Mouse (Mus musculus): ENCODE results near the gene Kat2a. TPM values are rescaled to one million over a fixed set of nuclear protein-coding genes. Genes with fewer than 3 reads are reported as not detected.

Gene Kat2a
- polyA plus RNA-seq, 1 experiment from 2014 or later = 66.3 TPM

GRCm38 (mm10) chr11:100728601-100729000 lies 16.3 kb upstream of the Kat2a start:
- H3K4me1 ChIP-seq (replicated peaks; ENCODE audit: control insufficient read depth, insufficient read depth, low read length) = peaks cover 40% of the 10 kb centered on the region
- H3K27ac ChIP-seq (ENCODE audit: low read depth, low read length) = no peak overlapping the region
- H3K4me3 ChIP-seq (ENCODE audit: low read depth, low read length) = no peak overlapping the region
- H3K36me3 ChIP-seq (ENCODE audit: control insufficient read depth, insufficient read depth, low read length) = peaks cover 12% of the 10 kb centered on the region; the same call in 1 of the 2 replicates
- no peaks in the 10 kb centered on the region for H3K9me3 ChIP-seq (ENCODE audit: control insufficient read depth, low read length)
- no peaks in the 10 kb centered on the region for H3K27me3 ChIP-seq (replicated peaks; ENCODE audit: control insufficient read depth, insufficient read depth, low read length)
- H3K4me2 ChIP-seq = no peak overlapping the region
- no peak overlapping the region for H3K9ac ChIP-seq (ENCODE audit: low read depth, low read length)
- ATAC-seq (replicated peaks; ENCODE audit: low FRiP score) = no peak
- no peak for DNase-seq (ENCODE audit: low spot score)
- WGBS = 88% methylated on average over 6 of the region's 6 CpGs

DNA sequence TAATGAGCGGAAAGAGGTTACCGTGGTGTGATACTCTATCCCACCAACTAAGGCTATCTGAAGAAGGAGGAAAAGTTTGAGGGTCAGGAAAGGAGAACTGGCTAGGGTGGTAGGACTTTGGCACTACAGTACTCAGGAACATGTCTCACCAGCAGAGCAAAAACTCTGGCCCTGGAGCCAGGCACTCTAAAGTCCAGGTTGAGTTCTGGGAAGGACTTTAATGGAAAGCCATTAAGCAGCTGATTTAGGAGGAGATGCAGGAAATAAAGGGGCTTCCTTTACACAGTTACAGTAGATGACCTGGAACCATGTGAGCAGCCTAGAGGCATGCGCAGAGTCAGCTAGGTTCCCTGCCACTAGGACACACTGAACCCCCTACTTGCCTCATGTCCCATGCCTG lies 14.9 kb upstream of the Kat2a start:
- 93% methylated on average over 3 of the region's 3 CpGs for WGBS
- no peaks in the 10 kb centered on the region for H3K27me3 ChIP-seq (replicated peaks; ENCODE audit: control insufficient read depth, insufficient read depth, low read length)
- H3K4me3 ChIP-seq (ENCODE audit: low read depth, low read length) = no peak overlapping the region
- no peak overlapping the region for H3K4me2 ChIP-seq
- ATAC-seq (replicated peaks; ENCODE audit: low FRiP score) (no peak), DNase-seq (ENCODE audit: low spot score) (no peak)
- no peak overlapping the region for H3K9ac ChIP-seq (ENCODE audit: low read depth, low read length)
- H3K36me3 ChIP-seq (ENCODE audit: control insufficient read depth, insufficient read depth, low read length) = peaks cover 9% of the 10 kb centered on the region; the same call in 1 of the 2 replicates
- no peaks in the 10 kb centered on the region for H3K9me3 ChIP-seq (ENCODE audit: control insufficient read depth, low read length)
- peaks cover 45% of the 10 kb centered on the region for H3K4me1 ChIP-seq (replicated peaks; ENCODE audit: control insufficient read depth, insufficient read depth, low read length)
- no peak overlapping the region for H3K27ac ChIP-seq (ENCODE audit: low read depth, low read length)

GRCm38 (mm10) chr11:100724919-100725512 lies 12.8 kb upstream of the Kat2a start:
- no peak overlapping the region for H3K9ac ChIP-seq (ENCODE audit: low read depth, low read length)
- peak overlapping the region; percentile 9; the same call in 1 of the 2 replicates for H3K4me2 ChIP-seq
- peaks cover 61% of the 10 kb centered on the region for H3K4me1 ChIP-seq (replicated peaks; ENCODE audit: control insufficient read depth, insufficient read depth, low read length)
- peak overlapping the region; percentile 67 for H3K27ac ChIP-seq (ENCODE audit: low read depth, low read length)
- H3K27me3 ChIP-seq (replicated peaks; ENCODE audit: control insufficient read depth, insufficient read depth, low read length) = no peaks in the 10 kb centered on the region
- WGBS = 21% methylated on average over 5 of the region's 5 CpGs
- ATAC-seq (replicated peaks; ENCODE audit: low FRiP score) = peak; percentile 47; the same call in 1 of the 2 replicates
- no peak overlapping the region for H3K4me3 ChIP-seq (ENCODE audit: low read depth, low read length)
- peaks cover 9% of the 10 kb centered on the region; the same call in 1 of the 2 replicates for H3K36me3 ChIP-seq (ENCODE audit: control insufficient read depth, insufficient read depth, low read length)
- H3K9me3 ChIP-seq (ENCODE audit: control insufficient read depth, low read length) = no peaks in the 10 kb centered on the region
- DNase-seq (ENCODE audit: low spot score) = no peak

GRCm38 (mm10) chr11:100722493-100723028 lies 10.3 kb upstream of the Kat2a start:
- H3K4me3 ChIP-seq (ENCODE audit: low read depth, low read length) = no peak overlapping the region; the same call in 1 of the 2 replicates
- no peaks in the 10 kb centered on the region for H3K9me3 ChIP-seq (ENCODE audit: control insufficient read depth, low read length)
- H3K4me2 ChIP-seq = peak overlapping the region; percentile 42
- peak overlapping the region; percentile 74 for H3K27ac ChIP-seq (ENCODE audit: low read depth, low read length)
- no peaks in the 10 kb centered on the region for H3K27me3 ChIP-seq (replicated peaks; ENCODE audit: control insufficient read depth, insufficient read depth, low read length)
- ATAC-seq (replicated peaks; ENCODE audit: low FRiP score) (peak; percentile 6; the same call in 1 of the 2 replicates), DNase-seq (ENCODE audit: low spot score) (no peak)
- H3K9ac ChIP-seq (ENCODE audit: low read depth, low read length) = 0 out of 2 replicates have a peak overlapping the region, but pooled peaks have one; percentile 25
- 49% methylated on average over 2 of the region's 2 CpGs for WGBS
- peaks cover 20% of the 10 kb centered on the region for H3K36me3 ChIP-seq (ENCODE audit: control insufficient read depth, insufficient read depth, low read length)
- H3K4me1 ChIP-seq (replicated peaks; ENCODE audit: control insufficient read depth, insufficient read depth, low read length) = peaks cover 64% of the 10 kb centered on the region

DNA sequence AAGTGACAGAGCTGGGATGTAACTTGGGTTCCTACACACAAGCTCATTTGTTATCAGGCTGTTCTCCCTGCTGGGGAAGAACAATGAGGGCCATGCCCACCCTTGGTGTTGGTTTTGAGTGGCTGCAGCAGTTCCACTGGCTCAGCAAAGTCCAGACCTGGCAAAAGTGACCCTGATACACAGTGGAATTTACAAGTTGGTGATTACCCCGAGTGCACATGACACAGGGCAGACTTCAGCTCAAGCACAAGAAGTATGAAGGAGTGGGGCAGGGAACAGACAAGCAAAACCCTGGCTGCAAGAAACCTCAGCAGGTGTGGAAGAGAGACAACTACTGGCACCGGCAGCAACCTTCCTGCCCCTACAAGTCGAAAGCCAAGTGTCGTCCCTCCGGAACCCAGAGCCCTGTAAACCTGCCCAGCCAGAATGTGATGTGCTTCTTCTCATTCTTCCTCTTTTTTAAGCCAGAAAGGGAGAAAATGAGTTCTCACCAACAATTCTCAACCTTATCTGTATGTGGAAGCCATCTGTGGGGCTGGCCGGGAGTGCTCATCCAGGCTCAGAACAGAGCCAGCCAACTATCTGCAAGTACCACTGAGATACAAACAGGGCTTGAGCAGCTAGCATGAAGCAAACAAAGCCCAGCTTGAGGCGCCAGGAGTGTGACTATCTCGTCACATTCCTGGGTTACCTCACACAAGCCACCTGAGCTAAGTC lies 9.7 kb upstream of the Kat2a start:
- peak overlapping the region; percentile 74 for H3K27ac ChIP-seq (ENCODE audit: low read depth, low read length)
- ATAC-seq (replicated peaks; ENCODE audit: low FRiP score) (peak; percentile 76), DNase-seq (ENCODE audit: low spot score) (no peak)
- no peaks in the 10 kb centered on the region for H3K27me3 ChIP-seq (replicated peaks; ENCODE audit: control insufficient read depth, insufficient read depth, low read length)
- WGBS = 40% methylated on average over 8 of the region's 8 CpGs
- peak overlapping the region; percentile 42 for H3K4me2 ChIP-seq
- peaks cover 61% of the 10 kb centered on the region for H3K4me1 ChIP-seq (replicated peaks; ENCODE audit: control insufficient read depth, insufficient read depth, low read length)
- no peak overlapping the region; the same call in 1 of the 2 replicates for H3K4me3 ChIP-seq (ENCODE audit: low read depth, low read length)
- 0 out of 2 replicates have a peak overlapping the region, but pooled peaks have one; percentile 25 for H3K9ac ChIP-seq (ENCODE audit: low read depth, low read length)
- H3K36me3 ChIP-seq (ENCODE audit: control insufficient read depth, insufficient read depth, low read length) = peaks cover 20% of the 10 kb centered on the region
- H3K9me3 ChIP-seq (ENCODE audit: control insufficient read depth, low read length) = no peaks in the 10 kb centered on the region

DNA sequence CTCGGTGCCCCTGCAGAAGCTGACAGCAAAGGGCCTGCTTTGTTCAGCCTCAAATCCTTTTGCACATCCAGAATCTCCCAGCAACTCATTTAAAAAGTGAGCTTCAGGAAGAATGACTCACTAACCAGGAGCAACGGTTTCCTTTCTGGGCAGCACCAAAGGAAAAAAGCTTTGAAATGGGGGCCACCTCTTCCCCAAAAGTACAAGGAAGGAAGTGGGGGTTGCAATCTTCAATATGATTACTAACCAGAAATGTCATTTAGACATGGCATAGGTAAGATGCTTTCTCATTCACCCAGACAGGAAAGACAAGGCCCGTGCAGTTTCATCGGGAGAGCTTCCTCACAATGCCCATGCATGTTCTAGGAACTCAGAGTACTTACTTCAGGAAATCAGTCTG lies 9.0 kb upstream of the Kat2a start:
- peaks cover 61% of the 10 kb centered on the region for H3K4me1 ChIP-seq (replicated peaks; ENCODE audit: control insufficient read depth, insufficient read depth, low read length)
- H3K9ac ChIP-seq (ENCODE audit: low read depth, low read length) = 0 out of 2 replicates have a peak overlapping the region, but pooled peaks have one; percentile 25
- WGBS = 34% methylated on average over 4 of the region's 4 CpGs
- DNase-seq (ENCODE audit: low spot score) = no peak
- ATAC-seq (replicated peaks; ENCODE audit: low FRiP score) = no peak
- no peaks in the 10 kb centered on the region for H3K9me3 ChIP-seq (ENCODE audit: control insufficient read depth, low read length)
- H3K27ac ChIP-seq (ENCODE audit: low read depth, low read length) = peak overlapping the region; percentile 74
- H3K27me3 ChIP-seq (replicated peaks; ENCODE audit: control insufficient read depth, insufficient read depth, low read length) = no peaks in the 10 kb centered on the region
- peaks cover 24% of the 10 kb centered on the region for H3K36me3 ChIP-seq (ENCODE audit: control insufficient read depth, insufficient read depth, low read length)
- peak overlapping the region; percentile 29 for H3K4me2 ChIP-seq
- no peak overlapping the region for H3K4me3 ChIP-seq (ENCODE audit: low read depth, low read length)

DNA sequence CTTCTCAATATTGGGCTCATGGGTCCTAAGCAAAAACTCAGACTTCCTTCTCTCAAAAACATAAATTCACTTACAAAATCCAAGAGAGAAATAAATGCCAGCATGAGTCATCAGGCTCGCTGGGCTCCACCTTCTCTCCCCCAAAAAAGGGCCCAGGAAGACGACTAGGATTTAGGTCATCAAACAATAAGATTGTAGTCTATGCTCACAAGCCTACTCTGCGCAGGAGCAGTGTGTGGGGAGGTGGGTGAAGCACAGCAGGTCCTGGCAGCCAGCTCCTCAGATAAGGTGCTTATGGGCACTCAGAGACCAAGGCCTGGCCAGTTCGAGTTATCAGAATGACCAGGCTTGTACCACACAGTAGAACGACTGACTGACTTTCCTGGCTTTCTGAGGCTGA lies 8.1 kb upstream of the Kat2a start:
- H3K4me3 ChIP-seq (ENCODE audit: low read depth, low read length) = no peak overlapping the region
- no peak for DNase-seq (ENCODE audit: low spot score)
- peaks cover 31% of the 10 kb centered on the region for H3K36me3 ChIP-seq (ENCODE audit: control insufficient read depth, insufficient read depth, low read length)
- H3K9me3 ChIP-seq (ENCODE audit: control insufficient read depth, low read length) = no peaks in the 10 kb centered on the region
- H3K4me1 ChIP-seq (replicated peaks; ENCODE audit: control insufficient read depth, insufficient read depth, low read length) = peaks cover 51% of the 10 kb centered on the region
- 47% methylated on average over 5 of the region's 5 CpGs for WGBS
- H3K4me2 ChIP-seq = no peak overlapping the region
- H3K27ac ChIP-seq (ENCODE audit: low read depth, low read length) = peak overlapping the region; percentile 74; the same call in 1 of the 2 replicates
- no peaks in the 10 kb centered on the region for H3K27me3 ChIP-seq (replicated peaks; ENCODE audit: control insufficient read depth, insufficient read depth, low read length)
- no peak for ATAC-seq (replicated peaks; ENCODE audit: low FRiP score)
- H3K9ac ChIP-seq (ENCODE audit: low read depth, low read length) = no peak overlapping the region

- Histone ChIP-seq H3K27me3 (replicated peaks; ENCODE audit: control insufficient read depth, insufficient read depth, low read length) (no peaks in the 10 kb centered on the region), H3K4me2 (no peak overlapping the region), H3K36me3 (ENCODE audit: control insufficient read depth, insufficient read depth, low read length) (peaks cover 33% of the 10 kb centered on the region), H3K9me3 (ENCODE audit: control insufficient read depth, low read length) (no peaks in the 10 kb centered on the region), H3K27ac (ENCODE audit: low read depth, low read length) (peak overlapping the region; percentile 7; the same call in 1 of the 2 replicates), H3K9ac (ENCODE audit: low read depth, low read length) (no peak overlapping the region), H3K4me3 (ENCODE audit: low read depth, low read length) (no peak overlapping the region), H3K4me1 (replicated peaks; ENCODE audit: control insufficient read depth, insufficient read depth, low read length) (peaks cover 47% of the 10 kb centered on the region)
- no peak for ATAC-seq (replicated peaks; ENCODE audit: low FRiP score)
- no peak for DNase-seq (ENCODE audit: low spot score)
- WGBS = 80% methylated on average over 11 of the region's 11 CpGs
These were observed 7.6 kb upstream of the Kat2a start for GRCm38 (mm10) chr11:100719893-100720292.

All from liver, embryonic 11.5 days (tissue).